Mouse (Mus musculus): ENCODE measurements around the gene Znhit3.

The Znhit3 gene

DNA sequence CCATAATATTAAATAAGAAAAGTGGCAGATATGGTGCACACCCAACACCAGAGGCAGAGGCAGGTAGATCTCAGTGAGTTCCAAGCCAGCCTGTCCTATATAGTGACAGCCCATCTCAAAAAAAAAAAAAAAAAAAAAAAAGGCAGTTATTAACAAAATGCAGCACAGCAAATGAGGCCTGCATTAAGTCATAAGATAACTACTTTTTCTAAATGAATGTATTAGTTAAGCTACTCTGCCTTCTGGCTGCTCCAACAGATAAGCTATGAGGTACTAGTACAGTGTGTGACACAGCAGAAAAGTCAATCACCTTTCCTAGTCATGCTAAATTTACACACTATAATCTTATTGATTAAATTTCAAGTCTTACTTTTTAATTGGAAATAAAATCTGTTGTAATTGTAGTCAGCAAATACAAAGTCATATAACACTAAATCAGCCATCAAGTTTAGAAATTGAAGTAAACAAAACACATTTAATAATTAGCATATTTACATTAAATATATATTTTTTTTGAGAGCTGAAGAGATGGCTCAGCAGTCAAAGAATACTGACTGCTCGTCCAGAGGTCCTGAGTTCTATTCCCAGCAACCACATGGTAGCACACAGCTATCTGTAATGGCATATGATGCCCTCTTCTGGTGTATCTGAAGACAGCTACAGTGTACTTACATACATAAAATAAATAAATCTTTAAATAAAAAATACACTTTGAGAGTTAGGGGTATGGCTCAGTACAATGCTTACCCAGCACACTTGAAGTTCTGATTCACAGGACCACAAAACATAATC, 42.9 kb downstream of the Znhit3 start:
- DNase-seq, result no peak

DNA sequence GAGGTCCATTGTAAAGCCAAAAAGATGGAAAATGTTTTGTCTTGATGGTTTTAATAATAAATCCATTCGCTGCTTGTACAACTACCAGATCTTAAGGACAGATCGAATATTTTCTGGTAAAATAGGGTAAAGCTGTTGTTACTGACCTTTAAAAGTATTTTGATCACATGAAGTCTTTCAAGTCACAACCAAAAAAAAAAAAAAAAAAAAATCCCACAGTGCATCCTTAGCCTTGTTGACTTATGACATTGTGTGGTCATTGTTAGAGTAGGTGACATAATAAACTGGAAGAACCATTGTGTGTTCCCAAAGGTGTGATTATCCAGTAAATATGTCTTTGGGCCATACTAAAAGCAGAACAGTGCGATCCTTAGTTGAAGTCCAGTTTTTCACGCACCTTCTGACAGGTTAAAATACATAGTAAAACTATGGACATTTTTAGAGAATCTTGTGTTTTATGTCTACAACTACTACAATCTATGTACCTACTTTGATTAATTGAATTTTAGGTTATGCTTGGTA, 44.6 kb downstream of the Znhit3 start:
- no peak for DNase-seq

DNA sequence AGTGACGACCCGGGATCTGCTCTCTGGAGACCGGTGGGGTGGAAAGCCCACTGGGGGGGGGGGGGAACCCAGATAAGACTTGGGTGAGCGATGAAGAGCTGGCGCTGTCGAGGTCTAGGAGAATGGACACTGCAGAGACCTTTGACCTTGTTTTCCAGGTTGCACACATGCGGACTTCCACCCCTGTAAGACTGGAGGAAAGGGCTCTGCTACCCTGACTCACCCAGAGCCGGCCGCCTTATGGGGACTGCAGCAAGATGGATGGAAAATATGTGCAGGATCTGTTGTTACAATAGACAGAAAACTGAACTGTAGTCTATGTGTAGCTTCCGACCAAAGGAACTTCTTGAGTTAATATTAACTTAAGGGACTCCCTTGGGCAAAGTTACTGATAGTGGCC, 45.1 kb downstream of the Znhit3 start:
- no peak for DNase-seq

DNA sequence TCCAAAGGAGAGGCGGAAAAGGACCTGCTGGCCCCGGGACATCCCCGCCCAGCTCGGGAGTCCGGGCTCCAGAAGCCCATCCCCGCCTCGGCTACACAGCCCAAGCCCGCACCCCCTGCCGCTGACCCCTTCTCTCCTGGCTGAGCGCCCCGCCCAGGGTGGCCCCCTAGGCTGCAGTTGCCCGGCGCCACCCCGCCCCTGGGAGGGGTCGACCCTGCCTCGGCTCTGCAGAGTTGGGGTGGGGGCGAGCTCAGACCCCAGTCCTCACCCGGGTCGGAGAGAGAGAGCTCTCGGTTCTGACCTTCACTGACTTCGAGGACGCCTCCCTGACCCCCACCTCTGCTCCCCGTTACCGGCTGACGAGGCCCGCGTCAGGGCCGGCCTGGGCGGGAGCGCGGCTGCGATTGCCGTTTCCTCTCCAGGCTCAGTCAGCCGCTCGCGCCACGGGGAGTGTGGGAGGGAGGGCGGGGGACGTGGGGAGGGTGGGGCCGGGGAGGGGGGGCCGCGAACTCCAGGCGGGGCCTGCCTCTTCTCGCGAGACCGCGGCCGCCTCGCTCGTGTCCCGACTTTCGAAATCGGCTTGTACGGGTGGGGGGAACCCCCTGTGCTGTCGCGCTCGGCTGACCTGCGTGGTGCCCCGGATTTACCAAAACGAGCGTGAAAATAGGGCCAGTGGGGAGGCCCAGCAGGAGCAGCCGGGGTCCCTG, 45.7 kb downstream of the Znhit3 start, which contains the start of gene Ggnbp2:
Gene Ggnbp2, minus strand, starts transcription at position 481 of the 707 bp plus-strand sequence.
- DNase-seq, result peak; percentile 93 to 95

DNA sequence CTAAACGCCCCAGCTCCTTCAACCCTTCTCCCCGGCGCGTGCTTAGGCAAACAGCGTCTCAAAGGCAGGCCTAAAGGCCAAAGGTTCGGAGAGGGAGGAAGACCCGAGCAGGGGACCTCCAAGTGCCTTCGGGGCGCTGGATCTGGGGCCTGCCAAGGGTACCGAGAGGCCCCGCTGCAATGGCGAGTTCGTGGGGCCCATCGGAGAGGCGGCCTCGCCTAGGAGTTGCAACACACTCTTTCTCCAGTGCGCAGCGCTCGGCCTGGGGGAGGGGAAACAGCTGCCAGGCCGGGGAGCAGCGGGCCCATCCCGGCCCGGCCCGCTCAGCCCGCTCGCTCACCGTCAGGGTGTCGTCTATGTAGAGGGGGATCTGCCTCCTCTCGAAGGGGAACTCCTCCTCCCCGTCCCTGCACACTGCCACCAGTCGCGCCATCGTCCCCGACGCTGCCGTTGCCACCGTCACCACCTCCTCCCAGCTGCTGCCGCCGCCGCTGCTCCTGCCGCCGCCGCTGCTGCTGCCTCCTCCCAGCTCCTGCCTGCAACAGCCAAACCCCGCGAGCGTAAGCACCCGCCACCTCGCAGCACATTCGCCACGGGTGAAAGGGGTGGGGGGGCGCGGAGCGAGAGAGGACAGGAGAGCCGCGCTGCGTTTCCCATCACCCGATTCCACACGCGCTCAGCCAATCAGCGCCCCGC, 46.5 kb downstream of the Znhit3 start:
- peak; percentile 95 to 97 for DNase-seq

DNA sequence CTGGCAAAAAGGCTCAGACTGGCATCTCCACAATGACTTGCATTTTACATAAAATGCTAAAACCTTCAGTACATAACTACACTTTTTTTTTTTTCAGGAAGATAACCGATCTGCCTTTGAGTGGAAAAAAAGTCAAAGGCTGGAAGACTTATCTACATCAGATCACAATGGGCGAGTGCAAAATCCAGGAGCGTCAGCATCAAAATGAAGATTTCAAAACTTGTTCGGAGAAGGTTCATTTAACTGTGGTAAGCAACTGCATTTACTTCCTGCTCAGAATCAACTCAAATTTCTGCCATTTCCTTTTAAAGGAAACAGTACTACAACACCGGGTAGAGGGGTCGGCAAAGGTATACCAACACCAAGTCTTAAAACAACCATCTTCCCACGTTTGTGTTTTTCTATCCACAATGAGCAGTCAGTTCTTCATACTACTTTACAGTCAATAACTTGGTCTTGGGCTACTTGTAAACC, 47.3 kb downstream of the Znhit3 start:
- no peak for DNase-seq

DNA sequence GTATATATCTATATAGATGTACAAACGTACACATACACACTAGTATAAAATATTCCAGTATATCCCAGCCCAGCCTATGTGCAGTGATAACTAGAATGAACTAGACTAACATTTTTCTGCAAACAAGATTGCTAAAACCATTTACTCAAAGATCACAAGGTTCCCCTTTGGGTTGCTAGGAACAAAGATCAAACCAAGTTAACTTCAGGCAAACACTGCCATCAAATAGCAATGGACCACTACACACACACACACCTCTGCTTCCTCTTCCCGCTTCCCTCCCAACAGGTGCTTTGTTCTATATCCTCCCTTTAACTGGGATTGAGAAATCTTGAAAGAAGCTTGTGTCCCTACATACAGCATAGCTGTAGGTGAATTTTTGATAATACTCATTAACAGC, 48.6 kb downstream of the Znhit3 start:
- DNase-seq, result no peak

DNA sequence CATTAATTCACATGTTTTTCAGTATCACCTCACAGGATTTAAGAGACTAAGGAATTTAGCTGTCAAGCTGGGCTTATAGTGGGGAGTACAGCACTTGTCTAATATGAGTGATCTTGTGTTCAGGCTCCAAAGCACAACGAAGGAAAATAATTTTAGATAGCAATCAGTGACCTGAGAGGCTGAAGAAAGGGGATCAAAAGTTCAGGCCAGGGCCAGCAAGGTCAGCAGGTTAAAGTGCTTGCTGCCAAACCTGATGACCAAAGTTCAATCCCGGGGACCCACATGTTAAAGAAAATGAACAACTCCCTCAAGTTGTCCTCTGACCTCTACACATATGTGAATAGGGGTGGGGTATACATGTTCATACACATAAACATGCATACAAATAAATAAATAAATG, 50.9 kb downstream of the Znhit3 start:
- DNase-seq, result no peak

Data from thymus, postnatal 36 days (tissue).